Mouse (Mus musculus) stomach, postnatal 0 days (tissue): ENCODE measurements around the gene Zbp1. TPM values are rescaled to one million over a fixed set of nuclear protein-coding genes. Genes with fewer than 3 reads are reported as not detected.

Experiments used
- ATAC-seq: fragments of 200-750 bp; cut with Nextera tagmentation; 2 replicates; pipeline ENCODE4 v1.8.0; 2017; ENCODE audit not compliant: low FRiP score, low TSS enrichment
- DNase-seq: peaks from one replicate; pipeline ENCODE4 v3.0.0-alpha.2; 2016; ENCODE audit warnings: low spot score
- H3K27ac ChIP-seq: fragments of 300-500 bp; sonication (generic); replicated peaks from 2 replicates; pipeline ENCODE4 v1.5.1; 2014; ENCODE audit warnings: mild to moderate bottlenecking, control low read depth
- H3K27me3 ChIP-seq: fragments of 300-500 bp; sonication (generic); 2 replicates; pipeline ENCODE4 v1.6.1; 2014; ENCODE audit warnings: low read length; ENCODE audit not compliant: control insufficient read depth, insufficient read depth
- H3K36me3 ChIP-seq: fragments of 300-500 bp; sonication (generic); 2 replicates; pipeline ENCODE4 v1.6.1; 2014; ENCODE audit warnings: low read length, mixed read lengths; ENCODE audit not compliant: control insufficient read depth, insufficient read depth
- H3K4me1 ChIP-seq: fragments of 300-500 bp; sonication (generic); replicated peaks from 2 replicates; pipeline ENCODE4 v1.6.1; 2014; ENCODE audit warnings: antibody characterized with exemption; ENCODE audit not compliant: control insufficient read depth, insufficient read depth
- H3K4me2 ChIP-seq: fragments of 300-500 bp; sonication (generic); replicated peaks from 2 replicates; pipeline ENCODE4 v1.6.1; 2014; ENCODE audit warnings: low read depth, mild to moderate bottlenecking, control low read depth, moderate library complexity
- H3K4me3 ChIP-seq: fragments of 300-500 bp; sonication (generic); 2 replicates; pipeline ENCODE4 v1.5.1; 2014; ENCODE audit warnings: low read depth, low read length, control low read depth
- H3K9ac ChIP-seq: fragments of 300-500 bp; sonication (generic); 2 replicates; pipeline ENCODE4 v1.6.1; 2014; ENCODE audit warnings: mild to moderate bottlenecking, low read length, control low read depth, mixed read lengths
- H3K9me3 ChIP-seq: fragments of 300-500 bp; sonication (generic); 2 replicates; pipeline ENCODE4 v1.6.1; 2016; ENCODE audit warnings: low read length; ENCODE audit not compliant: control insufficient read depth
- CTCF ChIP-seq: IDR thresholded peaks from 2 replicates; pipeline ENCODE4 v1.5.1; 2016; ENCODE audit warnings: antibody characterized with exemption, low read depth, mild to moderate bottlenecking, moderate library complexity
- EP300 ChIP-seq: optimal IDR thresholded peaks from 2 replicates; pipeline ENCODE3; 2016; ENCODE audit warnings: antibody characterized with exemption
- WGBS: fragments of 180-500 bp; shearing (Covaris S2); extraction: QIAGEN DNeasy Blood & Tissue Kit; methylation state at CpG from one replicate; pipeline ENCODE4 v1.1.7; 2014; 5-methylcytosine and 5-hydroxymethylcytosine counted together
- polyA plus RNA-seq: library from polyadenylated mRNA; unstranded; fragments of >200 nt; fragmentation: Nextera tagmentation; extraction: Ambion mirVana; gene quantifications from 2 replicates; pipeline ENCODE4 v1.2.1, GENCODE M21; 2015

Gene Zbp1
- polyA plus RNA-seq, 1 experiment from 2014 or later = 5.0 TPM

GRCm38 (mm10) chr2:173255810-173256551 lies 37.3 kb upstream of the Zbp1 start:
- ATAC-seq (peak; percentile 46), DNase-seq (peak; percentile 58)
- no peak overlapping the region for H3K9ac ChIP-seq
- H3K36me3 ChIP-seq = no peaks in the 10 kb centered on the region
- 50% methylated on average over 7 of the region's 7 CpGs for WGBS
- H3K4me2 ChIP-seq = no peak overlapping the region; the same call in 1 of the 2 replicates
- no peak for TF ChIP-seq CTCF
- TF ChIP-seq EP300 = no peak
- no peaks in the 10 kb centered on the region for H3K9me3 ChIP-seq
- peaks cover 48% of the 10 kb centered on the region for H3K4me1 ChIP-seq
- H3K27me3 ChIP-seq = no peaks in the 10 kb centered on the region
- H3K4me3 ChIP-seq = no peak overlapping the region
- H3K27ac ChIP-seq = peak overlapping the region; percentile 73

- DNase-seq (no peak), ATAC-seq (no peak)
- 27% methylated on average over 26 of the region's 26 CpGs for WGBS
- H3K4me1 ChIP-seq = peaks cover 53% of the 10 kb centered on the region
- H3K27ac ChIP-seq = peak overlapping the region; percentile 40; the same call in 1 of the 2 replicates
- no peaks in the 10 kb centered on the region for H3K9me3 ChIP-seq
- H3K4me3 ChIP-seq = no peak overlapping the region
- H3K36me3 ChIP-seq = no peaks in the 10 kb centered on the region
- 0 out of 2 replicates have a peak overlapping the region, but pooled peaks have one; percentile 8 for H3K4me2 ChIP-seq
- TF ChIP-seq EP300 = peak; percentile 40
- TF ChIP-seq CTCF = no peak
- no peak overlapping the region for H3K9ac ChIP-seq
- H3K27me3 ChIP-seq = no peaks in the 10 kb centered on the region
These were observed 35.3 kb upstream of the Zbp1 start for GRCm38 (mm10) chr2:173253761-173254662.

GRCm38 (mm10) chr2:173251675-173252074 lies 33.0 kb upstream of the Zbp1 start:
- Histone ChIP-seq H3K4me2 (no peak overlapping the region), H3K9ac (no peak overlapping the region), H3K4me1 (peaks cover 37% of the 10 kb centered on the region), H3K36me3 (no peaks in the 10 kb centered on the region), H3K4me3 (no peak overlapping the region), H3K9me3 (no peaks in the 10 kb centered on the region), H3K27me3 (no peaks in the 10 kb centered on the region), H3K27ac (no peak overlapping the region)
- DNase-seq = no peak
- no peak for ATAC-seq
- 32% methylated on average over 9 of the region's 9 CpGs for WGBS
- TF ChIP-seq CTCF (no peak), EP300 (no peak)

- H3K27ac ChIP-seq = no peak overlapping the region; the same call in 1 of the 2 replicates
- H3K36me3 ChIP-seq = no peaks in the 10 kb centered on the region
- no peak overlapping the region for H3K4me3 ChIP-seq
- WGBS = 34% methylated on average over 7 of the region's 7 CpGs
- H3K4me1 ChIP-seq = peaks cover 32% of the 10 kb centered on the region
- H3K9ac ChIP-seq = no peak overlapping the region
- H3K9me3 ChIP-seq = no peaks in the 10 kb centered on the region
- no peak for TF ChIP-seq CTCF
- no peak overlapping the region for H3K4me2 ChIP-seq
- no peak for DNase-seq
- ATAC-seq = no peak
- H3K27me3 ChIP-seq = no peaks in the 10 kb centered on the region
These were observed 32.4 kb upstream of the Zbp1 start for GRCm38 (mm10) chr2:173251133-173251532.

GRCm38 (mm10) chr2:173250411-173250810 lies 31.7 kb upstream of the Zbp1 start:
- Histone ChIP-seq H3K36me3 (no peaks in the 10 kb centered on the region), H3K27me3 (no peaks in the 10 kb centered on the region), H3K4me2 (no peak overlapping the region), H3K4me1 (peaks cover 30% of the 10 kb centered on the region), H3K27ac (no peak overlapping the region), H3K9me3 (no peaks in the 10 kb centered on the region), H3K4me3 (no peak overlapping the region), H3K9ac (no peak overlapping the region)
- TF ChIP-seq CTCF = no peak
- TF ChIP-seq EP300 = no peak
- no peak for DNase-seq
- WGBS = 51% methylated on average over 2 of the region's 2 CpGs
- no peak for ATAC-seq
